Mouse (Mus musculus) heart, adult 18-20 months (tissue): Measurements from ENCODE around the gene Oas2. TPM values are rescaled to one million over a fixed set of nuclear protein-coding genes. Genes with fewer than 3 reads are reported as not detected.

Experiments
- DNase-seq, 2 experiments: peaks; one replicate each; pipeline ENCODE4 v3.0.0; 2021 to 2022; ENCODE audit warnings: mixed read lengths in 1 of 2
- total RNA-seq, 2 experiments: library from RNA; stranded (reverse); gene quantifications; 2 replicates each; pipeline ENCODE4 v1.2.3; 2021

Oas2 gene
- total RNA-seq, 2 experiments from 2014 or later, result 1.1 to 1.2 TPM

GRCm38 (mm10) chr5:120729319-120729718 lies 20.3 kb downstream of the Oas2 start:
- no peak for DNase-seq

GRCm38 (mm10) chr5:120725811-120726455 lies 23.7 kb downstream of the Oas2 start:
- no peak for DNase-seq

GRCm38 (mm10) chr5:120721005-120721404 lies 28.6 kb downstream of the Oas2 start:
- no peak for DNase-seq

- DNase-seq, result no peak
These were observed 30.9 kb downstream of the Oas2 start for GRCm38 (mm10) chr5:120718600-120719378.

- DNase-seq, result no peak
These were observed 32.5 kb downstream of the Oas2 start for GRCm38 (mm10) chr5:120717136-120717535.

DNA sequence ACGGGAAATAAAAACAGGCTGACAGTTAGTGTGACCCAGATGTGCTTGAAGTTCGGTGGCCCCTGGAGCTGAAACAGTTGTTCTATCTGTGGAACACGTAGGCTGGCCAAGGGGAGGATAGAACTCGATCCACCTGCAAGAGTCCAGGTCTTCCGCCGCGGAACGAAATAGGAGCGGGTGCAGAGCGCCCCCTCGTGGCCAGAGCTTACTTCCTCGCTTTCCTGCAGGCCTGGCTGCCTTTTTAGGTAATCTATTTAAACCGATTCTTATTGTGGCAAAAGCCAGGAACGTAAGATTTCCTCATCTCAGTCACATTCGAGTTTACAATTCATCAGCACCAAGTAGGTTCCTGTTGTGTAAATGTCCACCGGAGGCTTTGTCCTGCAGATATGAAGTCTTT lies 35.3 kb downstream of the Oas2 start:
- DNase-seq, result peak; percentile 31 to 71

- DNase-seq, result no peak
These were observed 36.9 kb downstream of the Oas2 start for GRCm38 (mm10) chr5:120712721-120713120.

GRCm38 (mm10) chr5:120711827-120712226 lies 37.8 kb downstream of the Oas2 start, which contains the start of gene Dtx1:
Gene Dtx1, minus strand, starts transcription at chr5:120711927.
- DNase-seq, result no peak

- DNase-seq, result peak; percentile 41 to 44
These were observed 38.2 kb downstream of the Oas2 start for GRCm38 (mm10) chr5:120711416-120711815.

GRCm38 (mm10) chr5:120710826-120711248 lies 38.8 kb downstream of the Oas2 start:
- DNase-seq, result no peak

DNA sequence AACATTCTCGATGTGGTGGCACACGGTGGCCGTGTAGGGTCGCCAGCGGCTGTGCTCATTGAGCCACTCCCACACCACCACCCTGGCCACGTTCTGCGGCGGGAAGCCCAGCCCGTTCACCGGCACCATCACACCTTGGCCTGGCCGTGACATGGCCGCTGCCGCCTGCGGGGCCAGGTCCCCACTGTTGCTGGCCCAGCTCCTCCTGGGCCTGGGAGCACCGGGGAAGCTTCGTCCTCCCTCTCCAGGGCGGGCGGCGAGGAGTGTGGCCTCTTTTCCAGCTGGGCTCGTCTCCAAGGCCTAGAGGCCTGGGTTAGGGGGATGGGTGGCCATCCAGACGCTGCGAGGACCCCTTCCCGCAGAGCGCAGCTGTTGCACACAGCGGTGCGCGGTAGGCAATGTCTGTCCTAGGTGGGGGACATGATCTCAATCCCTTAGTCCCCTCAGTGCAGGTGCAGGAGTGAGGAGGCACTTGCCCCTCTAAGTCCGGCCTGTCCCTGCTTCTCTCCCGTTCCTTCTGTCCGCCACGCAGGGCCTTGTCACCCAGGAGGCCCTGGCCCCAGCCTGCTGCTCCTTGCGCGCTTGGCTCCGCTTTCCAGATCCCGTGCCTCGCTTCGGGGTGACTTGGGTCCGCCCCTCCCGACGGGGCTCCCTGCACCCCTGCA lies 39.4 kb downstream of the Oas2 start:
- no peak for DNase-seq

- no peak for DNase-seq
These were observed 42.7 kb downstream of the Oas2 start for GRCm38 (mm10) chr5:120706976-120707375.

GRCm38 (mm10) chr5:120706541-120706940 lies 43.1 kb downstream of the Oas2 start:
- peak in 1 of 2 experiments; percentile 26 for DNase-seq

DNA sequence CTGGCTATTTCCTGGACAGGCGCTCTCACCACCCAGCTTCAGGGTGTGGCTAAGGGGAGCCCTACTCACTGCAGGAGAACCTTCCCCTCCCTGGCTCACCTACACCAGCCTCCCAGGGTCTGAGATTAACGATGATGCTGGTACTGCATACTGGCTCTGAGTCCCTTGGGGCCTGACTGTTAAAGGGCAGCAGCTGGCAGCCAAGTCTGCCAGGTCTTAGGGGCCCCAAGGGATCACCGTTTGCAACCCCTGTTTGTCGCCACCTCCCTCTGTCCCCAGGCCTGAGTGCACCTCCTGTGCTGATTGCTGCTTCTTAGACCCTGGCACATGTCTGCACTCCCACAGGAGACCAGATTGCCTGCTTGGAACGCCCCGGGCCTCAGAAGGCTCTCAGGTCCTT lies 45.2 kb downstream of the Oas2 start:
- DNase-seq, result no peak

DNA sequence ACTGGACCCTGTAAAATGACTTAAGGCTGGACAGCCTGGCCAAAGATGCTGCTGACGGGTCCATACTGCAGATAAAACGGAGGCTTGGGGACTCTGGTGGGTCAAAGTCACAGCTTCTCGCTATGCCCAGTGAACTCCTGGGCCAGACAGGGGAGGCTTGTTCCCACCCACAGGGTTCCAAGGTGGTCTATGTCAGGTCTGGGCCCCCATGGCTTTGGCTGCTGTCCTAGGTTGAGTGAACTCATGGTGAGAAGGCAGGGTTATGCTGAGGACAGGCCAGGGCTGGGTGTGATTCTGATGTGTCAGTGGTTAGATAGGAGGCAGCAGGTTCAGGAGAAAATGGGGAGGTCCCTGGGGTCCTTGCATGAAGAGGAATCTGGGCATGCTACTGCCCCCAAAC lies 46.0 kb downstream of the Oas2 start:
- no peak for DNase-seq

GRCm38 (mm10) chr5:120702969-120703368 lies 46.7 kb downstream of the Oas2 start:
- no peak for DNase-seq

DNA sequence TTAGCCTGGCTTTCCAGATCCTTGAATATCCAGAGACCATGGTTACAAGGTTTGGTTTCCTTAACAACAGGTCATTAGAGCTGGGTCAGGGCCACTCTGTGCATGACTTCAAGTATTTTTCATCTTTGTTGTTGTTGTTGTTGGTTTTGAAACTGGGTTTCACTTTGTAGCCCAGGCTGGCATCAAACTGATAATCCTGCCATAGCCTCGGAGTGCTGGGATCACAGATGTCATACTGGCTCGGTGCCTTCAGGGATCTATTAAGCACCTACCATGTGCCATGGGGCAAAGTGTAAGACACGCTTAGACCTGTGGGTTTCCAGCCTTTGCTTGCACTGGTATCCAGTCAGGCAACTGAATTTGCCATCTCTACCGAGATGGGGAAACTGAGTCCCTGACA lies 47.2 kb downstream of the Oas2 start:
- no peak for DNase-seq

DNA sequence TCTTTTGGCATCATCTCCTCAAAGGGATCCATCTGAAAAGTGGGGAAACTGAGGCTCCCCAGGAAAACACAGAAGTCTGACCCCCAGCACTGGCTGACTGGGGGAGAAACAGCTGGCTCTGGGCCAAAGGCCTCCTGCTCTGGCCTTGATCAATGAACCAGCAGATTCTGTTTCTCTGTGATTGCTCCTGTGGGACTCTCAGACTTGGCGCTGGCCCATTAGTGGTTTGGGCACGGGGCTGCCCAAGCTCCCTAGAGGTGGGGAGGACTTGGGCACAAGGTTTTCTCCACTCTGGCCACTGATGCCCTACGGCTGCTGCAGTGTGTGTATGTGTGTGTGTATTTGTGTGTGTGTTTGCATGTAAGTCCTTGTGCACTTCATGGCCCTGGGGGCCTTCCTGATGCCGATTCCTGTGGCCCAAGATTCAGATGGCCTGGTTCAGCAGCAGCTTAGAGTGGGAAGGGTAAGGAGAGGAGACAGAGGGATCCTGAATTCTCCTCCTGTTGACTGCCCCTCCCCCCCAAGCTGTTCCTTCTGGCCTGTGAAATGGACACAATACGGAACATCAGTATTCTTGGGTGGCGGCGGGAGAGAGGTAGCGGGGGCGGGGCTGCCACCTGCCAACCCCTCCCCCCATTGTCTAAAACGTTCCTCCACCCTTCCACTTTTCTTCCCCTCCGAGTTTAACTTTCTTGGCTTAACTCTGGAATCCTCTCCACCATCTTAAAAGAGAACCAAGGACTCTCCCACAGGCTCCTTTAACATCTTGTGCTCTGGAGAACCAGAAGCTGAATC lies 48.5 kb downstream of the Oas2 start:
- DNase-seq, result no peak

DNA sequence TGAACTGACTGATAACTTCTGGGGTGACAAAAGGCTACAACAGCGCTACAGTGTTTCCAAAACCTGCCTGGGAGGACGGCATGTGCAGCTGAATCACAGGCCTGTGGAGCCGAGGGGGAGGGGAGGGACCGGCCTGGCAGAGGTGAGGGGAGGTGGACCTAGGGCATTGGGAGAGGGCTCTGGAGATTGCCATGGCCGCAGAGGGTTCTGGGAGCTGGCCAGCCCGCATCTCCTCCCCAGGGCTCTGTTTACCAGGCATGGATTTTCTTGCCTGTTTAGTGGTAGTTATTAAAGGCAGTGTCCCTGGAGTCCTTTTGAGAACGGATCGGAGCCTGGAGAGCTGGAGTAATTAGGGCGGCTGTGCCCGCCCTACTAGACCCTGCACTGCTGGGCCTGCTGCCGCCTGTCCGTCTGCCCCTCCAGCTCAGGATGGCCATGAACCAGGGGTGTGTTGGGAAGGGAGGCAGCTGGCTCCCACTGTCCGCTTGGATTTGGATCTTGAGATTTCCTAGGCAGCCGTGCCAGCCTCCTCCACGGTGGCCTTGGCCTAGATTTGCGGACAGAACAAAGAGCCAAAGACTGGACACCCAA lies 50.8 kb downstream of the Oas2 start:
- peak; percentile 29 to 46 for DNase-seq

DNA sequence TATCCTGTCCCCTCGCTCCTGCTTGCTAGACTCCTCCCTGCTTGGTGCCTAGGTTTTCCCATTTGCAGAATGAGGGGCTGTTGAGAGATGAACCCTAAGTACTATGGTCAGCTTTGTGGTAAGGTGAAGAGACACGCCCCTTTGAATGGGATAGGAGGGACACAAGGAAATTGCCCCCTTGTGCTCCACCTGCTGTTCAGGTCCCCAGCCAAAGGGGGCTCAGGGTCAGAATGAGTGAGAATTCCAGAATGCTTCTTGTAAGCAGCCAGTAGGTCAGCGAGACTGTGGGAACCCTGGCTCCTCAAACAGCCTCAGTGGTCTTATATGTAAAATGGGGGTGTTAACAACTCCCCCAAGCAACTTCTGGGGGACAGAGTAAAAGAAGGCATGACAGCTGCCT lies 51.5 kb downstream of the Oas2 start:
- no peak for DNase-seq

DNA sequence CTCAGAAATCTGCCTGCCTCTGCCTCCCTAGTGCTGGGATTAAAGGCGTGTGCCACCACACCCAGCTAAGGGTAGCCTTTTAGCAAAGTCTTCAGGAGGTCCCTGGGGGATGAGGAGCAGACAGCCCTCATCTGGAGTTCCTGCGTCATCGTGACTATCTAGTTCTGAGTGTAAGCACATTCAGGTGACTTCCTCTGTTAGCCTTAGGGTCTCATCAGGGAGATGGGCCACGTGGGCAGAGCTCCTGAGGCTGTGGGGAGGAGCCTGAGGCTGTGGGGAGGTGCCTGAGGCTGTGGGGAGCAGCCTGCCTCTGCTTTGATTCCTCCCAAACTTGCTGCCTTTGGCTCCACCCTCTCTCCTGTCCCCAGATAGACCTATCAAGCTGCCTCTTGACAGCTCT lies 52.8 kb downstream of the Oas2 start:
- DNase-seq, result no peak
